Mouse (Mus musculus) layer of hippocampus, postnatal 14 days (tissue): ENCODE measurements around the gene Pgm1. TPM values are rescaled to one million over a fixed set of nuclear protein-coding genes. Genes with fewer than 3 reads are reported as not detected.

Experiments
- DNase-seq, 2 experiments: peaks; one replicate each; pipeline ENCODE4 v3.0.0; 2021 to 2022; ENCODE audit warnings: low spot score in 2 of 2, mixed read lengths in 1 of 2
- total RNA-seq, 2 experiments: library from RNA; stranded (reverse); gene quantifications; 2 replicates each; pipeline ENCODE4 v1.2.3; 2021

The Pgm1 gene
- total RNA-seq, 2 experiments from 2014 or later, result 53.6 to 57.2 TPM

DNA sequence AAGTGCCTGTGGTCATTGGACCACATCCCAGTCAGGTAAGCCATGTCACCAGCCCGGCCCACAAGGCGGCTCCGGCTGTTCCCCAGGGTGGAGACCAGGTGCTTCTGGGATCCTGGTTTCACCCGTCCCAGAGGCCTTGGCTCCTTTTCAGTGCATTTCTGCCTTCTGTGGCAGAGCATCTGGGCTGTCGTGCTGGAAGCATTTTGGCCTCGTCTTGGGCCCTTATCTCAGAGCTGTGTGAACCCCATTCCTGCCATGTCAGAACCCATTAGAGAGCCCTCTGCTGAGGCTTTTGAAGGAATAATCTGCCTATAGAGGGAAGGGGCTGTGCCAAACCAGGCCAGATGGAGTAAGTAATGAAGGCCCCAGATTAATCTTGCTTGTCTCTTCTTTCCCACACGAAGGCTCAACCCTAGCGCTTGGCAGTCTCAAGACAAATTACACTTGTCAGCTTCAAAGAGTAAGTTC, 80.0 kb downstream of the Pgm1 start:
- no peak for DNase-seq

DNA sequence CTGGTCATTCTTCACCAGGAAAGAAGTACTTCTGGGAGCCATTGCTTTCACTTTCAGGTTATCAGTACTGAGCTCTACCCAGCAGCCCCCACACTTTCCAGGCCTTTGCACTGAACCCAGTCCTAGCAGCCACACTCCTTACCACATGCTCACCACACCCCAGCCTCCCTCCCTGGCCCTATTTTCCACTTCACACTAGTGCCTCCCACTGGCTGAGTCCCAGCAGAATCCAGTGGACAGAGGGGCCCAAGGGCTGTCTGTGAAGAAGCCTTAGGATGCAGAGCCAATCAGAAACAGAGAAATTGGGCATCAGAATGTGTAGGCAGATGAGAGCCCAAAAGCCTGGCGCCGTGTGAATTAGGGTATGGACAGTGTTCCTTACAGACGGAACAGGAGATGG, 81.7 kb downstream of the Pgm1 start:
- no peak for DNase-seq

DNA sequence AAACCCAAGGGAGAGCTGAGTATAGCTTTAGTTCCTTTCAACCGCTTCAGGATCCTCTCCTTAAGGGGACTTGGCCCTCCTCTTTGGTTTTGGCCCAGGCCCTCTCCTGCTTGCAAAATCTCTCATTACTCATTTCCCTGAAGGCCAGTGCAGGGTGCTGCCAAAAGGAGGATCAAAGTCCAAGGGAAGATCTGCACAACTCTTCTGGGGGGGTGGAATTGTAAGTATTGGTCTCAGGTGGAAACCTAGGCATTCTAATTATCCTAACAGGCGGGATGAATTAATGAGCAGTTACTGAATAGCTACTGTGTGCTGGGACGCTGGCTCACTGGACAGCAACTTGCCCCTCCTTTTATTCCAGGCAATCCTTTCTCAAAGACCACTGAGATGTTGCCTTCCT, 82.3 kb downstream of the Pgm1 start:
- no peak for DNase-seq

DNA sequence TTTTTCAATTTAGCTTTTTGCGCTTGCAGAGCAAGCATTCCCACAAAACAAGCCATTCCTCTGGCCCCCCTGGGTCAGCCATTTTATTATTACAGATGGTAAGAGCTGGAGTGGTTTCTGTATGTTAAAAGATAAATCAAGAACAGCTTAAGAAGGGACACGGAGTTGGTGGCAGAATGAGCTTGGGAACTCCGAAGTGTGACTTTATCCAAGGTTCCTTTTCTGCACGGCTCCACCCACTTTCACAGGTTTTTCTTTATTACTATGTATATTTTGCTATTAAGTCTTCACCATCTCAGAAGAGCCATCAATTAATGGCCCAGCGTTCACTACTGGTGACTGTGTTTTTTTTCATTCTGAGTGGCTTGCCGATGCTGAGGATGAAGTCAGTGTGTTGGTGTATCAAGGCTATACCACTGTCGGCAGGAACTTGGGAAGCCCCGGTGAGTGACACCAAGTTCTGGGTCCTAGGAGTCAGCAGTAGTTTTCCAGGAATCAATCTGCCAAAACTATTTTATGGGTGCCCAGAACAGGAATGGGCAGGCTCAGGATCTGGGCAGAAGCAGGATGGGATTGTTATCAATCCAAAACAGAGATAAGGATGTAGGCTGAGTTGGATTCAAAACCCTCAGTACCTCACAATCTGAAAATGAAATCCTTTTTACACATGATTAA, 83.3 kb downstream of the Pgm1 start:
- no peak for DNase-seq

DNA sequence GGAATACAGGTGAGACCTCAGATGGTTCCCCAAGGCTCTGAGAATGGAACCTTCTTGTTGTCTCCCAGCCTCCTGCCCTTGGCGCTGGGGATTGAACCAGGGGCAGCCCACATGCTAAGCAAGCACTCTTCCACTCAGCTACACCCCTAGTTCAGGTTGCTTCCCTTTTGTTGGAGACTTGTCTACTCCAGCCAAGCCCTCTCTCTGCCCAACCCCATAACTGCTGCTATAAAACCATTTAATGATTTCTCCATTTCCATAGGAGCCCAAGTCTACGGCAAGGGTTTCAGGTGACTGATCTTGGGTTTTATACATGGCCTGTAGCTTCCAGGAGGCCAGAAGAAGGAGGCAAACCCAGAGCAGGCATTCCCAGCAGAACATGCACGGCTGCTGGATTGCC, 98.6 kb downstream of the Pgm1 start:
- no peak for DNase-seq

DNA sequence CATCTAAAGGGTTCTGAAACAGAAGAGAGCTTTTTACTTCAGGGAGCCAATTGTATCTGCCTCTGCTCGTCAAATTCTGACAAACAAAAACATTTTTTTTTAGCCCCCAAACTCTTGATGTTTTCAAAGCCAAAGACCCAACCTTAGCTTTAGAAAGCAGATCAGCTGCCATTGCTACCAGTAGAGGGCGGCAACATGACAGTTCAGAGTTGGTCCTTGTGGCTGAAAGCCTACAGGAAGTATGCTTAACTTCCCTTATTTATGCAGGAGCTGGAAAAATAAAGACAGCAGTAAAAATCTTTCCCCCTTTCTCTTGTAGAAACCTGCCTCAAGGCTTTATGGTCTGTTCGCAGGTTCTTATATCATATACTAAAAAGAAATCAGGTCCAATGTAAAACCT, 99.4 kb downstream of the Pgm1 start:
- peak; percentile 59 to 83 for DNase-seq

DNA sequence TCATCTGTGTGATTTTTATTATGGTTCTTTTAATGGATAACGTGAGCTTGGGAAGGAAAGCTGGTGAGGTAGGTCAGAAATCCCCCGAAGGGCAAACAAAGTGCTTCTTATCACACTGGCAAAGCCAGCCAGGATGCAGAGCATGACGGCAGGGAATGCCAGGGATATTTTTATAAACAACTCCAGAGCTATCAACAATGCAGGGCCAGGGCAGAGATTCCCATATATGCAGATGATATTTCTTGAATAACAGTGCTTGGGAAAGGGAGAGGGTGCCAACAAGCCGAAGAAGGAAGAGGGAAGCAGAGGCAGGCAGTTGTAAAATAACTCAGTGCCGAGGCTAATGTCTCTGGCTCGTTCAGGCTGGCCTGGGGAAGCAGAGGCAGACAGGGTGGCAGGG, 102.1 kb downstream of the Pgm1 start:
- no peak for DNase-seq

DNA sequence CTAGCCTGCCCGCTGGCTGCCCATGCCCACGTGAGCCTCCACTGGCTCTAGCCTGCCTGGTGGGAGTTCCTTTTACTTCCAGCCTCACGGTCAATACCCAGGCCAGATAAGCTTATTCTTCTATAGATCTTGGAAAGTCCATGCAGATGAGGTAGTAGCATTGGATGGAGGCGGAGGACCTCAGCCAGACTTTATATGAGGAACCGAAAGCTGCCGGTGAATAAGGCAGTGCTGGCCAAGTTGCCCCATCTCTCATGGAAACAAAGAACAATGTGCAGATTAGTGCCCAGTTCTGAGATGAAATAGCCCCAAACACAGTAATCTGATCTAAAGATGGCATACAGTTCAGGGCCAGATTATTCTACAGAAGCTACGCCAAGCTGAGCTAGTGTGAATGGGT, 103.4 kb downstream of the Pgm1 start:
- no peak for DNase-seq

DNA sequence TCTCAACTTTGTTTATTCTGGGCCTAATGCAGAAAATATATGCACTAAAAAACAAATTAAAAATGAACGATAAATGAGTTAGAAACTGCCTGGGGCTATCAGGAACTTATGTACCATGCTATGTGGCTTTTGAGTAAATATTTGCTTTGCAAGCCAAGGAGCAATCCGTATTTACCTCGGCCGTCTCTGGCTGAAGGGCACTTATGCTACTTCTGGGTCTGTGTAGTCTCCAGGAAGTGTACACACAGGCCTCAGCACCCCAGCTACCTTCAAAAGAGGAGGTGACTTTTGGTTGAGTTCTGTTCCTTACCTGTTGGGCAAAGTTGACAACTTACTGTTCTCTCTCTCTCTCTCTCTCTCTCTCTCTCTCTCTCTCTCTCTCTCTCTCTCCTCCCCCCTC, 104.7 kb downstream of the Pgm1 start:
- DNase-seq, result no peak

DNA sequence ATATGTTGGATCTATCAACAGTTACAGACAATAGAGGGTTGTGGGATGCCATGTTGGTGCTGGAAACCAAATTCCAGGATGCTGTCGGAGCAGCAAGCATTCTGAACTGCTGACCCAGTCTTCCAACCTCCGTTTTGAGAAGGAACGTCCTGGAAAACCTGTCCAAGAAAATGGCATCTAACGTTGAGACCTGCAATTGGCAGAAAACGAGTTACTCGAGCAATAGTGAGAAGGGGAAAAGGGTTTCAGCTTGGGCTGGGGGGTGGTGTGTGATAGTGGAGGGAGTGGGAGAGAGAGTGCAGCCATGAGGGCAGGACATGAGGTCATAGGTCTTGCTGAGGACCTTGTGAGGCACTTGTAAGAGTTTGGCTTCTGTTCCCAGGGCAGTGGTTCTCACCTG, 105.8 kb downstream of the Pgm1 start:
- DNase-seq, result no peak

DNA sequence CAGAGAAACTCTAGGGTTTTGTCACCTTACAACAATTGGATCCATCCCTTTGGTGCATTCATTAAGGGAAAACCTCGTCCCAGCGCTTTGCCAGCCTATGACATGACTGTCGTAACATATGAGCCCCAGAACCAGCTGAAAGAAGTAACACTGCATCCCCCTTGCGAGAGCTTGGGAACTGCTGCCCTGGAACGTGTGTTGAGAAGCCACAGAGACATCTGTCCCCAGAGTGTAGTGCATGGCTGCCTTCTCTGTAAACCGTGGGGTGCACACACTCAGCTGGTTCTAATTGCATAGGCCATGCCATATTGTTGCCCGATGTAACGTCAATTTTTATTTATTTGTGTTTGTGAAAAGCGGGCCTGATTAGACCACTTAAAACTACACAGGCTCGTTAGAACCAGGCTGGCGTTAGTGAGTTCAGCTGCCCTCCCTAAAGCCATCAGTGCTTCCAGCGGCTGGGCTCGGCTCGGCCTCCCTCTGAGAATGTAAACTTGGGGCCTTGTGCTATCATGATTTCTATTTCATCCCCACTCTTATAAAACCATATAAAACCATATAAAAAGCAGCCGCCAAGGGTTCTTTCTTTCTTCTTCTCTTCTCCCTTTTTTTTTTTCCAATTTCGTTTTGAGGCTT, 106.8 kb downstream of the Pgm1 start:
- no peak for DNase-seq

Other genes with a start within 250 kb of the Pgm1 start
- 10 to 100 TPM; 14.7 to 15.0 TPM for gene Alg6, start 213.8 kb upstream of the Pgm1 start, total RNA-seq
- 10 to 100 TPM in 1 of 2 experiments, 1 to 10 TPM in 1; 4.7 to 12.5 TPM for gene Efcab7, start 100.2 kb upstream of the Pgm1 start, total RNA-seq
- 1 to 10 TPM; 4.8 to 4.9 TPM for gene Itgb3bp, start 399 bp downstream of the Pgm1 start, total RNA-seq
- 1 to 10 TPM; 2.6 to 2.9 TPM for gene Ror1, start 166.4 kb downstream of the Pgm1 start, total RNA-seq